8 mouse cellular contexts compared by ENCODE assay signal in genomic region chr10:86779117-86779755, GRCm38 (mm10). TPM values are rescaled to one million over a fixed set of nuclear protein-coding genes. Genes with fewer than 3 reads are reported as not detected.
DNase-seq lines count a peak whose midpoint lies in the region; ATAC-seq and TF ChIP-seq lines count a peak whose summit lies in the region.

No protein-coding gene starts in this region.

- under 1% methylated on average over 58 of the region's 58 CpGs for WGBS in thymus, adult 2 months
- WGBS in forebrain, postnatal 0 days, result 1% methylated on average over 47 of the region's 58 CpGs
- under 1% methylated on average over 58 of the region's 58 CpGs for WGBS in intestine, embryonic 15.5 days
- under 1% methylated on average over 50 of the region's 58 CpGs for WGBS in liver, postnatal 0 days (ENCODE audit: insufficient replicate concordance)
- under 1% methylated on average over 47 of the region's 58 CpGs for WGBS in neural tube, embryonic 14.5 days

- TF ChIP-seq CTCF in thymus, adult 2 months (IDR thresholded peaks at IDR 0.05; ENCODE audit: borderline replicate concordance, control insufficient read depth, extremely low read depth, insufficient read depth, low read length, poor library complexity), result 0 out of 2 replicates have a peak, but pooled peaks have one; percentile 14
- TF ChIP-seq CTCF in brain, embryonic 14.5 days (IDR thresholded peaks at IDR 0.05; ENCODE audit: borderline replicate concordance, extremely low read depth, insufficient read depth, insufficient read length), result no peak
- peak; percentile 32 for TF ChIP-seq CTCF in forebrain, postnatal 0 days (IDR thresholded peaks at IDR 0.05; ENCODE audit: low read depth)
- no peak for TF ChIP-seq CTCF in liver, postnatal 0 days (IDR thresholded peaks at IDR 0.05; ENCODE audit: low read depth)

- peak; percentile 44 for ATAC-seq in forebrain, postnatal 0 days
- ATAC-seq in intestine, embryonic 15.5 days, result peak; percentile 41; the same call in 1 of the 2 replicates
- ATAC-seq in liver, postnatal 0 days, result peak; percentile 2; the same call in 1 of the 2 replicates
- peak; percentile 60 for ATAC-seq in neural tube, embryonic 14.5 days (ENCODE audit: low read depth)

- peak overlapping the region; percentile 84 for H3K4me2 ChIP-seq in forebrain, postnatal 0 days (ENCODE audit: low read depth)
- H3K4me2 ChIP-seq in intestine, embryonic 15.5 days (replicated peaks), result peak overlapping the region; percentile 97
- peak overlapping the region; percentile 99 for H3K4me2 ChIP-seq in liver, postnatal 0 days (ENCODE audit: low read depth, low read length)
- H3K4me2 ChIP-seq in neural tube, embryonic 14.5 days (ENCODE audit: low read depth, low read length), result peak overlapping the region; percentile 91

- peak overlapping the region; percentile 53 for H3K4me3 ChIP-seq in thymus, adult 2 months (ENCODE audit: control insufficient read depth, insufficient read depth, low read length)
- H3K4me3 ChIP-seq in forebrain, postnatal 0 days (ENCODE audit: low read depth, low read length), result peak overlapping the region; percentile 69
- peak overlapping the region; percentile 66 for H3K4me3 ChIP-seq in intestine, embryonic 15.5 days (replicated peaks)
- peak overlapping the region; percentile 77 for H3K4me3 ChIP-seq in liver, postnatal 0 days (ENCODE audit: low read depth, low read length)
- H3K4me3 ChIP-seq in neural tube, embryonic 14.5 days (ENCODE audit: low read depth, low read length), result peak overlapping the region; percentile 74

- DNase-seq in thymus, adult 2 months, result peak; percentile 34
- DNase-seq in thymus, postnatal 25 days, result no peak
- DNase-seq in brain, embryonic 14.5 days (ENCODE audit: low read depth), result peak; percentile 55
- DNase-seq in forebrain, postnatal 0 days, result peak; percentile 59
- DNase-seq in liver, postnatal 0 days, result no peak
- DNase-seq in right cerebral cortex, postnatal 4 days, result no peak

- peak overlapping the region; percentile 63 for H3K9ac ChIP-seq in forebrain, postnatal 0 days
- H3K9ac ChIP-seq in intestine, embryonic 15.5 days, result peak overlapping the region; percentile 63
- peak overlapping the region; percentile 89 for H3K9ac ChIP-seq in liver, postnatal 0 days (replicated peaks)
- H3K9ac ChIP-seq in neural tube, embryonic 14.5 days (replicated peaks; ENCODE audit: low read depth, low read length), result peak overlapping the region; percentile 60

- no peaks in the 10 kb centered on the region for H3K27me3 ChIP-seq in thymus, adult 2 months (ENCODE audit: control insufficient read depth, insufficient read depth, low read length)
- no peaks in the 10 kb centered on the region for H3K27me3 ChIP-seq in forebrain, postnatal 0 days (ENCODE audit: insufficient read depth, low read length)
- H3K27me3 ChIP-seq in intestine, embryonic 15.5 days (replicated peaks), result no peaks in the 10 kb centered on the region
- H3K27me3 ChIP-seq in liver, postnatal 0 days (ENCODE audit: insufficient read depth, low read length), result no peaks in the 10 kb centered on the region
- H3K27me3 ChIP-seq in neural tube, embryonic 14.5 days (ENCODE audit: control insufficient read depth, insufficient read depth, low read length), result peaks cover 4% of the 10 kb centered on the region; the same call in 1 of the 2 replicates

- no peak for TF ChIP-seq EP300 in liver, postnatal 0 days (IDR thresholded peaks at IDR 0.05; ENCODE audit: low read depth)

- H3K27ac ChIP-seq in thymus, adult 2 months (ENCODE audit: control insufficient read depth, insufficient read depth, low read length), result no peak overlapping the region
- peak overlapping the region; percentile 42; the same call in 1 of the 2 replicates for H3K27ac ChIP-seq in forebrain, postnatal 0 days (ENCODE audit: low read depth, low read length)
- no peak overlapping the region for H3K27ac ChIP-seq in intestine, embryonic 15.5 days
- peak overlapping the region; percentile 90 for H3K27ac ChIP-seq in liver, postnatal 0 days (ENCODE audit: low read depth)
- H3K27ac ChIP-seq in neural tube, embryonic 14.5 days (ENCODE audit: low read depth, low read length), result peak overlapping the region; percentile 40; the same call in 1 of the 2 replicates

- no peak for TF ChIP-seq POLR2A in thymus, adult 2 months (IDR thresholded peaks at IDR 0.05; ENCODE audit: control insufficient read depth, extremely low read depth, insufficient read depth, low read length, poor library complexity)
- no peak for TF ChIP-seq POLR2A in brain, embryonic 14.5 days (IDR thresholded peaks at IDR 0.05; ENCODE audit: borderline replicate concordance, extremely low read depth, insufficient read depth, insufficient read length, poor library complexity, severe bottlenecking)

- H3K4me1 ChIP-seq in thymus, adult 2 months (replicated peaks; ENCODE audit: control insufficient read depth, insufficient read depth, low read length), result peaks cover 17% of the 10 kb centered on the region
- 0 out of 2 replicates have a peak, but pooled peaks cover 5% of the 10 kb centered on the region for H3K4me1 ChIP-seq in forebrain, postnatal 0 days (ENCODE audit: insufficient read depth)
- H3K4me1 ChIP-seq in intestine, embryonic 15.5 days (replicated peaks), result peaks cover 16% of the 10 kb centered on the region; the same call in 1 of the 2 replicates
- peaks cover 37% of the 10 kb centered on the region for H3K4me1 ChIP-seq in liver, postnatal 0 days (ENCODE audit: insufficient read depth)
- H3K4me1 ChIP-seq in neural tube, embryonic 14.5 days (ENCODE audit: control insufficient read depth, insufficient read depth, low read length), result 0 out of 2 replicates have a peak, but pooled peaks cover 2% of the 10 kb centered on the region

- H3K9me3 ChIP-seq in forebrain, postnatal 0 days (ENCODE audit: low read length), result no peaks in the 10 kb centered on the region
- no peaks in the 10 kb centered on the region for H3K9me3 ChIP-seq in intestine, embryonic 15.5 days
- no peaks in the 10 kb centered on the region for H3K9me3 ChIP-seq in liver, postnatal 0 days (ENCODE audit: low read length)
- H3K9me3 ChIP-seq in neural tube, embryonic 14.5 days (ENCODE audit: control insufficient read depth, low read length), result no peaks in the 10 kb centered on the region

- H3K36me3 ChIP-seq in thymus, adult 2 months (ENCODE audit: control insufficient read depth, insufficient read depth, low read length), result no peaks in the 10 kb centered on the region
- no peaks in the 10 kb centered on the region for H3K36me3 ChIP-seq in forebrain, postnatal 0 days (ENCODE audit: insufficient read depth)
- no peaks in the 10 kb centered on the region for H3K36me3 ChIP-seq in intestine, embryonic 15.5 days
- no peaks in the 10 kb centered on the region for H3K36me3 ChIP-seq in liver, postnatal 0 days (replicated peaks; ENCODE audit: insufficient read depth, low read length)
- no peaks in the 10 kb centered on the region for H3K36me3 ChIP-seq in neural tube, embryonic 14.5 days (ENCODE audit: control insufficient read depth, insufficient read depth, low read length)

RNA-seq across cellular contexts. Expression of gene Nt5dc3, which starts 0.4 kb away (rescaled TPM):
- polyA plus RNA-seq in thymus, adult 2 months (2012; rRNA removed), result 6.7 and 7.5 TPM in 2 replicates
- 37.5 and 47.7 TPM in 2 replicates for polyA plus RNA-seq in brain, embryonic 14.5 days (2012; rRNA removed)
- total RNA-seq in forebrain, postnatal 0 days (2014; rRNA removed), result 30.2 and 42.2 TPM in 2 replicates
- polyA plus RNA-seq in forebrain, postnatal 0 days (2015; fragmentation: Nextera tagmentation; extraction: Ambion mirVana), result 7.2 and 9.3 TPM in 2 replicates
- 1.0 and 1.1 TPM in 2 replicates for polyA plus RNA-seq in intestine, embryonic 15.5 days (2015; fragmentation: Nextera tagmentation; extraction: Ambion mirVana)
- polyA plus RNA-seq in liver, postnatal 0 days (2015; fragmentation: Nextera tagmentation; extraction: Ambion mirVana), result 0.40 and 0.51 TPM in 2 replicates
- polyA plus RNA-seq in neural tube, embryonic 14.5 days (2014; fragmentation: Nextera tagmentation; extraction: Ambion mirVana), result 14.9 and 15.8 TPM in 2 replicates

RNA-seq across cellular contexts. Expression of gene Gm49358, which starts 15.5 kb away (rescaled TPM):
- polyA plus RNA-seq in thymus, adult 2 months (2012; rRNA removed), result not detected in 2 replicates
- polyA plus RNA-seq in brain, embryonic 14.5 days (2012; rRNA removed), result 0.06 TPM in 1 of 2 replicates, not detected in the other
- 8.1 and 14.7 TPM in 2 replicates for total RNA-seq in forebrain, postnatal 0 days (2014; rRNA removed)
- polyA plus RNA-seq in forebrain, postnatal 0 days (2015; fragmentation: Nextera tagmentation; extraction: Ambion mirVana), result not detected in 2 replicates
- polyA plus RNA-seq in intestine, embryonic 15.5 days (2015; fragmentation: Nextera tagmentation; extraction: Ambion mirVana), result not detected in 2 replicates
- polyA plus RNA-seq in liver, postnatal 0 days (2015; fragmentation: Nextera tagmentation; extraction: Ambion mirVana), result not detected in 2 replicates
- polyA plus RNA-seq in neural tube, embryonic 14.5 days (2014; fragmentation: Nextera tagmentation; extraction: Ambion mirVana), result 1.9 TPM in 1 of 2 replicates, not detected in the other

Comparison
In these comparisons a context has a peak if more than half of its experiments do, and no peak if none do; other contexts are left out.
1. DNase-seq: peak in thymus, adult 2 months (single experiment), brain, embryonic 14.5 days (single experiment) and forebrain, postnatal 0 days (single experiment); none in thymus, postnatal 25 days (single experiment), liver, postnatal 0 days (single experiment) and right cerebral cortex, postnatal 4 days (single experiment).
2. H3K27ac ChIP-seq: peak in forebrain, postnatal 0 days (single experiment), liver, postnatal 0 days (single experiment) and neural tube, embryonic 14.5 days (single experiment); none in thymus, adult 2 months (single experiment) and intestine, embryonic 15.5 days (single experiment).
3. CTCF ChIP-seq: peak in thymus, adult 2 months (single experiment) and forebrain, postnatal 0 days (single experiment); none in brain, embryonic 14.5 days (single experiment) and liver, postnatal 0 days (single experiment).
4. ATAC-seq: peak in every context shown above with its lines; median percentile 60 in neural tube, embryonic 14.5 days; 44 in forebrain, postnatal 0 days; 41 in intestine, embryonic 15.5 days; 2 in liver, postnatal 0 days.
5. Peak in every context shown above with its lines, with median percentiles within 50 percentile points of each other: H3K4me3 ChIP-seq, H3K4me2 ChIP-seq and H3K9ac ChIP-seq.